Mouse (Mus musculus) heart, embryonic 14.5 days (tissue): ENCODE data around the gene Grb2. TPM values are rescaled to one million over a fixed set of nuclear protein-coding genes. Genes with fewer than 3 reads are reported as not detected.

ENCODE experiments used
- ATAC-seq: fragments of 200-750 bp; cut with Nextera tagmentation; 2 replicates; pipeline ENCODE4 v1.8.0; 2017; ENCODE audit warnings: low read depth, moderate TSS enrichment; ENCODE audit not compliant: insufficient number of reproducible peaks, insufficient read depth, low FRiP score
- H3K27ac ChIP-seq, 2 experiments: fragments of 200-500 bp in 1 of 2; fragments of 300-500 bp in 1 of 2; sonication (generic) in 1 of 2; replicated peaks in 1 of 2; 2 replicates each; pipeline ENCODE4 v1.5.1; 2012 to 2014; ENCODE audit warnings: low read depth in 2 of 2, low read length in 2 of 2, control low read depth in 1 of 2, mild to moderate bottlenecking in 1 of 2, mixed read lengths in 1 of 2; ENCODE audit not compliant: control insufficient read depth in 1 of 2, insufficient read depth in 1 of 2
- H3K27me3 ChIP-seq: fragments of 300-500 bp; sonication (generic); 2 replicates; pipeline ENCODE4 v1.6.1; 2014; ENCODE audit warnings: mild to moderate bottlenecking, low read length, control low read depth; ENCODE audit not compliant: control insufficient read depth, insufficient read depth
- H3K36me3 ChIP-seq: fragments of 300-500 bp; sonication (generic); 2 replicates; pipeline ENCODE4 v1.6.1; 2014; ENCODE audit warnings: mild to moderate bottlenecking, control low read depth, low read length, mixed read lengths; ENCODE audit not compliant: control insufficient read depth, insufficient read depth
- H3K4me1 ChIP-seq, 2 experiments: fragments of 200-500 bp in 1 of 2; fragments of 300-500 bp in 1 of 2; sonication (generic) in 1 of 2; 2 replicates each; pipeline ENCODE4 v1.6.1; 2012 to 2014; ENCODE audit warnings: low read length in 2 of 2, control low read depth in 1 of 2, mixed read lengths in 1 of 2; ENCODE audit not compliant: control insufficient read depth in 2 of 2, insufficient read depth in 2 of 2
- H3K4me2 ChIP-seq: fragments of 300-500 bp; sonication (generic); 2 replicates; pipeline ENCODE4 v1.6.1; 2014; ENCODE audit warnings: mild to moderate bottlenecking, low read length
- H3K4me3 ChIP-seq, 2 experiments: fragments of 200-500 bp in 1 of 2; fragments of 300-500 bp in 1 of 2; sonication (generic) in 1 of 2; 2 replicates each; pipeline ENCODE4 v1.5.1; 2012 to 2014; ENCODE audit warnings: low read length in 2 of 2, mild to moderate bottlenecking in 2 of 2, control low read depth in 1 of 2, low read depth in 1 of 2, moderate library complexity in 1 of 2; ENCODE audit not compliant: control insufficient read depth in 1 of 2, insufficient read depth in 1 of 2
- H3K9ac ChIP-seq: fragments of 300-500 bp; sonication (generic); 2 replicates; pipeline ENCODE4 v1.6.1; 2014; ENCODE audit warnings: mild to moderate bottlenecking, low read length
- H3K9me3 ChIP-seq: fragments of 300-500 bp; sonication (generic); 2 replicates; pipeline ENCODE4 v1.6.1; 2016; ENCODE audit warnings: low read length, control low read depth; ENCODE audit not compliant: control insufficient read depth
- WGBS: fragments of 180-500 bp; shearing (Covaris S2); extraction: QIAGEN DNeasy Blood & Tissue Kit; methylation state at CpG from one replicate; pipeline ENCODE4 v1.1.7; 2014; 5-methylcytosine and 5-hydroxymethylcytosine counted together
- polyA plus RNA-seq: library from polyadenylated mRNA; unstranded; fragments of >200 nt; fragmentation: Nextera tagmentation; extraction: Ambion mirVana; gene quantifications from 2 replicates; pipeline ENCODE4 v1.2.1, GENCODE M21; 2014

Gene Grb2
- polyA plus RNA-seq, 1 experiment from 2014 or later = 59.4 TPM

GRCm38 (mm10) chr11:115601174-115601573 lies 107.2 kb downstream of the Grb2 start:
- H3K9ac ChIP-seq = no peak overlapping the region
- H3K4me2 ChIP-seq = no peak overlapping the region
- no peak for ATAC-seq
- H3K4me1 ChIP-seq = peaks cover 10 to 40% of the 10 kb centered on the region in 2 experiments
- H3K36me3 ChIP-seq = peaks cover 40% of the 10 kb centered on the region
- H3K27ac ChIP-seq = no peak overlapping the region
- H3K27me3 ChIP-seq = no peaks in the 10 kb centered on the region
- WGBS = 52% methylated on average over 4 of the region's 4 CpGs
- no peak overlapping the region for H3K4me3 ChIP-seq
- no peaks in the 10 kb centered on the region for H3K9me3 ChIP-seq

DNA sequence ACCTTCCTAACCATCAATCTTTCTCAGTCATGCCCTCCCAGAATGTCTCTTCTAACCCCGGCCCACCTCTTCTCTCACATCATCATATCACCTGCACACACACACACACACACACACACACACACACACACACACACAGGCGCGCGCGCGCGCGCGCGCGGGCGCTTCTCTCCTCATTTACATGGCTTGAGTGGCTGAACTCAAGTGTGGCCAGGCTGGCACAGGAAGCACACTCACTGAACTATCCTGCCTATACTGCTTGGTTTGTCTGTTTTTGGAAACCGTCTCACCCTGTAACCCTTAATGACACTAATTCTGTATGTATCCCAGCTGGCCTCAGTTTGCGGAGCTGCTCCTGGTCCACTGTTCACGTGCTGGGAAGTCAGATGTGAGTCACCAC lies 107.7 kb downstream of the Grb2 start:
- H3K4me2 ChIP-seq = no peak overlapping the region
- peaks cover 40% of the 10 kb centered on the region for H3K36me3 ChIP-seq
- no peak for ATAC-seq
- no peaks in the 10 kb centered on the region for H3K27me3 ChIP-seq
- H3K27ac ChIP-seq = no peak overlapping the region
- H3K4me3 ChIP-seq = no peak overlapping the region
- H3K4me1 ChIP-seq = peaks cover 10 to 40% of the 10 kb centered on the region in 2 experiments
- 85% methylated on average over 15 of the region's 15 CpGs for WGBS
- no peak overlapping the region for H3K9ac ChIP-seq
- H3K9me3 ChIP-seq = no peaks in the 10 kb centered on the region

DNA sequence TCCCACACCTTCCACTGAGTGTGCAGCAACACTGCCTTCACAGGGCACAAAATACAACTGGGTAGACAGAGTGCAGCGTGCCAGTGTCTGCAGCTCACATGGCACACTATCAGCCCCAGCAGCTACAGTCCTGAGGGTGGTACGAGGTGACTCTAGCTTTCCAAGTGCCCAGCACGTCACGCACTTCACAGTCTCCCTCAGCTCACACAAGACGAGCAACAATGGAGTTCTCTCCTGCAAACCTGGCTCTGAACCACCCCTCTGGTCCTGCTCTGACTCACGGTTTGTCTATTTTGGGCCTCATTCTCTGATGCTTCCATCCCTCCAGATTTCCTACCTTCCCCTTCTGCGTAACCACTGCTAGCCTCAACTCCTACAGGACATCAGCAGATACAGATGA lies 108.7 kb downstream of the Grb2 start:
- Histone ChIP-seq H3K27ac (no peak overlapping the region), H3K9ac (no peak overlapping the region), H3K9me3 (no peaks in the 10 kb centered on the region), H3K36me3 (peaks cover 38% of the 10 kb centered on the region), H3K4me1 (peaks cover 8 to 34% of the 10 kb centered on the region in 2 experiments), H3K4me3 (no peak overlapping the region), H3K4me2 (no peak overlapping the region), H3K27me3 (no peaks in the 10 kb centered on the region)
- WGBS = 78% methylated on average over 7 of the region's 7 CpGs
- no peak for ATAC-seq

DNA sequence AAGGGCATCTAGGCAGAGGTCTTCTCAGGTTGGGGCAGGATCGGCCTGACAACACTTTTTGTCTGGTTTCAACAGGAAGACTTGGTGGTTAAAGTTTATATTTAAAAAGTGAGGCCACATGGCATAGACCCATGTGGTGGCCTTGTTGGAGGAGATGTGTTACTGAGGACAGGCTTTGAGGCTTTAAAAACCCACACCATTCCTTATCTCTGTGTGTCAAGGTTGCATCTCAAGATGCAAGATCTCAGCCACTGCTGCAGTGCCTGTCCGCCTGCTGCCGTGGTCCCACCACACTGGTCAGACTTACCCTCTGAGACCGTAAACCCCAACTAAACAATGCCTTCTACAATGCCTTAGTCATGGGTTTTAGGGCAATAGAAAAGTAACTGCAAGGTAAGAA lies 110.1 kb downstream of the Grb2 start:
- 84% methylated on average over 4 of the region's 4 CpGs for WGBS
- Histone ChIP-seq H3K36me3 (peaks cover 52% of the 10 kb centered on the region), H3K4me1 (peaks cover 6 to 32% of the 10 kb centered on the region in 2 experiments), H3K9me3 (no peaks in the 10 kb centered on the region), H3K27me3 (no peaks in the 10 kb centered on the region), H3K4me2 (no peak overlapping the region), H3K9ac (no peak overlapping the region), H3K4me3 (no peak overlapping the region), H3K27ac (no peak overlapping the region)
- ATAC-seq = no peak

GRCm38 (mm10) chr11:115595209-115595608 lies 113.2 kb downstream of the Grb2 start:
- peaks cover 3 to 5% of the 10 kb centered on the region in 2 experiments; a peak in 2 of 4 replicates for H3K4me1 ChIP-seq
- 98% methylated on average over 3 of the region's 3 CpGs for WGBS
- H3K4me2 ChIP-seq = no peak overlapping the region
- ATAC-seq = no peak
- H3K36me3 ChIP-seq = peaks cover 80% of the 10 kb centered on the region
- H3K9me3 ChIP-seq = no peaks in the 10 kb centered on the region
- no peaks in the 10 kb centered on the region for H3K27me3 ChIP-seq
- no peak overlapping the region for H3K9ac ChIP-seq
- H3K27ac ChIP-seq = no peak overlapping the region
- no peak overlapping the region for H3K4me3 ChIP-seq

Other genes with a start within 250 kb of the Grb2 start
- gene Slc16a5, start 246.1 kb downstream of the Grb2 start, polyA plus RNA-seq = 0.08 and 0.26 TPM in 2 replicates
- 5.5 and 7.5 TPM in 2 replicates for gene Armc7, start 232.9 kb downstream of the Grb2 start, polyA plus RNA-seq
- gene Nt5c, start 216.7 kb downstream of the Grb2 start, polyA plus RNA-seq = 54.5 and 56.2 TPM in 2 replicates
- gene Jpt1, start 194.2 kb downstream of the Grb2 start, polyA plus RNA-seq = 511 and 538 TPM in 2 replicates
- gene Sumo2, start 172.3 kb downstream of the Grb2 start, polyA plus RNA-seq = 600 and 636 TPM in 2 replicates
- 85.2 and 89.3 TPM in 2 replicates for gene Nup85, start 144.2 kb downstream of the Grb2 start, polyA plus RNA-seq
- gene Mrps7, start 104.7 kb downstream of the Grb2 start, polyA plus RNA-seq = 79.9 and 87.4 TPM in 2 replicates
- gene Gga3, start 104.5 kb downstream of the Grb2 start, polyA plus RNA-seq = 16.1 and 17.2 TPM in 2 replicates
- gene Mif4gd, start 95.6 kb downstream of the Grb2 start, polyA plus RNA-seq = 31.7 and 32.3 TPM in 2 replicates
- 42.8 and 46.0 TPM in 2 replicates for gene Slc25a19, start 80.3 kb downstream of the Grb2 start, polyA plus RNA-seq
- 27.1 and 28.7 TPM in 2 replicates for gene Tmem94, start 56.8 kb upstream of the Grb2 start, polyA plus RNA-seq
- gene Caskin2, start 105.0 kb upstream of the Grb2 start, polyA plus RNA-seq = 21.0 and 21.1 TPM in 2 replicates
- gene Tsen54, start 106.1 kb upstream of the Grb2 start, polyA plus RNA-seq = 18.9 and 24.2 TPM in 2 replicates
- 14.5 and 15.5 TPM in 2 replicates for gene Llgl2, start 115.5 kb upstream of the Grb2 start, polyA plus RNA-seq
- gene Myo15b, start 149.8 kb upstream of the Grb2 start, polyA plus RNA-seq = 0.09 and 0.22 TPM in 2 replicates
- gene Smim5, start 191.4 kb upstream of the Grb2 start, polyA plus RNA-seq = 48.5 and 51.5 TPM in 2 replicates
- gene Smim6, start 203.4 kb upstream of the Grb2 start, polyA plus RNA-seq = 1.0 and 2.1 TPM in 2 replicates
- 20.1 and 22.9 TPM in 2 replicates for gene Sap30bp, start 224.7 kb upstream of the Grb2 start, polyA plus RNA-seq
- 8.2 and 9.6 TPM in 2 replicates for gene Recql5, start 224.9 kb upstream of the Grb2 start, polyA plus RNA-seq